Mouse (Mus musculus) embryo, embryonic 9.5 days (tissue): ENCODE measurements around the gene Hrh2.
A peak's percentile ranks its signal among the peaks of the same experiment; 100 is the strongest.

Source experiments
- DNase-seq: peaks from one replicate; pipeline ENCODE4 v3.0.0-alpha.2; 2017; ENCODE audit errors: extremely low spot score

Hrh2 gene

GRCm38 (mm10) chr13:54215777-54216316 lies 23.9 kb downstream of the Hrh2 start:
- no peak for DNase-seq

- no peak for DNase-seq
These were observed 26.4 kb downstream of the Hrh2 start for GRCm38 (mm10) chr13:54218341-54218740.

GRCm38 (mm10) chr13:54221631-54222179 lies 29.8 kb downstream of the Hrh2 start:
- DNase-seq: no peak

GRCm38 (mm10) chr13:54222921-54223769 lies 31.2 kb downstream of the Hrh2 start:
- DNase-seq: no peak

GRCm38 (mm10) chr13:54227916-54228483 lies 36.1 kb downstream of the Hrh2 start:
- peak; percentile 56 for DNase-seq

- DNase-seq: no peak
These were observed 38.2 kb downstream of the Hrh2 start for GRCm38 (mm10) chr13:54230081-54230480.

GRCm38 (mm10) chr13:54231868-54232267 lies 39.9 kb downstream of the Hrh2 start:
- no peak for DNase-seq

- DNase-seq: no peak
These were observed 45.6 kb downstream of the Hrh2 start for GRCm38 (mm10) chr13:54237512-54237911.

- no peak for DNase-seq
These were observed 46.8 kb downstream of the Hrh2 start for GRCm38 (mm10) chr13:54238585-54239323.

- DNase-seq: no peak
These were observed 50.5 kb downstream of the Hrh2 start for GRCm38 (mm10) chr13:54242380-54242779.

- no peak for DNase-seq
These were observed 53.3 kb downstream of the Hrh2 start for GRCm38 (mm10) chr13:54245204-54245603.

- DNase-seq: peak; percentile 81
These were observed 55.6 kb downstream of the Hrh2 start for GRCm38 (mm10) chr13:54247545-54247944.

- DNase-seq: no peak
These were observed 56.6 kb downstream of the Hrh2 start for GRCm38 (mm10) chr13:54248436-54248995.

- DNase-seq: peak; percentile 22
These were observed 57.1 kb downstream of the Hrh2 start for GRCm38 (mm10) chr13:54249007-54249406.

GRCm38 (mm10) chr13:54250346-54250745 lies 58.4 kb downstream of the Hrh2 start:
- DNase-seq: peak; percentile 29

GRCm38 (mm10) chr13:54251541-54252225 lies 59.8 kb downstream of the Hrh2 start:
- no peak for DNase-seq

GRCm38 (mm10) chr13:54257580-54258223 lies 65.8 kb downstream of the Hrh2 start:
- no peak for DNase-seq

GRCm38 (mm10) chr13:54258231-54258743 lies 66.4 kb downstream of the Hrh2 start:
- DNase-seq: no peak

GRCm38 (mm10) chr13:54260318-54260717 lies 68.4 kb downstream of the Hrh2 start:
- DNase-seq: peak; percentile 20
